Mouse (Mus musculus) monocyte, adult 2 months (primary cell): ENCODE data around the gene Trp53bp2.

Experiments used
- DNase-seq, 2 experiments: peaks; one replicate each; pipeline ENCODE4 v3.0.0; 2022; ENCODE audit warnings: low spot score in 2 of 2, low read depth in 1 of 2

The Trp53bp2 gene

DNA sequence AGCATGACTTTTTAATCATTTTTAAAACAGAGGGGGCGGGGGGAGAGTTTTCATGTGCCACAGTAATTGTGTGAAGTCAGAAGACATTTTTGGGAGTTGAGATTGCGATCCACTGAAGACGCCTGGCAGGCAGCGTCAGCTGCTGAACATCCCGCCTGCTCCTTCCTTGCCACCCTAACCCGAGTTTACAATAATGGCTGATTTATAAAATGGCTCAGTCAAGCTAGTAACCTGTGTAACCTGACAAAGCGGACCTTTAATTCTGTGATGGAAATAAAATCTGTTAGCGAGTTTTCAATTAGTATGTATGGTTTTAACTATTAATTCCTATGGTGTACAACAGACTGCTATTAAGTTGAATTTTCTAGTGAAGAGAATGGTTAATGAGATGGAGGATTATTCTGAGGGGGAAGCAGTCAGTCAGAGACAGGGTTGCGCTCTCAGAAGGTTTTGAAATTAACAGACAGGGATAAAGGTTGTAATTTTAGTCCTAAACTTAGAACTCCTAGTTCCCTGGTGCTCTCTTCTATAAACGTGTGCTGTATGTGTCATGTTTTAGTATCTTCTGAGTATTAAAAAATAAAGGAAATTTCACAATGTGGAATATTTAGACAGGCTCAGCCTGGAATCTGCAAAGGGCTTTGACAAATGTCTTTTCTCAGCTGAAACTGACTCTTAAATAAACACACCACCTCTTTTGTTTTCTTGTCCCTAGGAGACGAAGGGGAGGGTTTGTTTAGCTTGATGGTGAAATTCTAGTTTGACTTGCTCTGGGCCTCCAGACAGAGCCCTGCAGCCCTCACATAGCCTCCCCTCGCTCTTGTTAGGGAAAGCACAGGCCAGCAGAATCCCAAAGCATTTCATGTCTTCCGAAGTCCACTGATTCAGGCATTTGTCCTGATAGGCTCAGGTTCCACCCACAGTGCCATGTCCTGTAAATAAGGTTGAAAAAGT, 51.6 kb downstream of the Trp53bp2 start:
- DNase-seq = no peak

DNA sequence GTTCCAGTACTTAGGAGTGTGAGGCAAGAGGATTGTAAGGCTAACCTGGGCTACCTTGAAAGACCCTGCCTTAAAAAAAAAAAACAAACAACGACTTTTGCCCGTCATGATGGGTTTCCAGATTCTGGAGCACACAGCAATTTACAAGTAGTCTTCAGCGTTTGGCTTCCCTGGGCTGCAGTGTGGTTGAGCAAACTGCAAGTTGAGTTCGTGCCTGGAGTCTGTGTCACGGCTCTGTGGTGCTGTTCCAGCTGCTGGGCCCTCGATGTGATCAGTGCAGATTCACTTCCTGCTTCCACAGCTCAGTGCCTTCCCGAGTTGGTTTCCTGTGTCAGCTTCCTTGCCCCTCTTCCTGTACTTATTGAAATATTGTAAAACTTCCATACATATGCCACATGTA, 52.3 kb downstream of the Trp53bp2 start:
- DNase-seq = no peak

DNA sequence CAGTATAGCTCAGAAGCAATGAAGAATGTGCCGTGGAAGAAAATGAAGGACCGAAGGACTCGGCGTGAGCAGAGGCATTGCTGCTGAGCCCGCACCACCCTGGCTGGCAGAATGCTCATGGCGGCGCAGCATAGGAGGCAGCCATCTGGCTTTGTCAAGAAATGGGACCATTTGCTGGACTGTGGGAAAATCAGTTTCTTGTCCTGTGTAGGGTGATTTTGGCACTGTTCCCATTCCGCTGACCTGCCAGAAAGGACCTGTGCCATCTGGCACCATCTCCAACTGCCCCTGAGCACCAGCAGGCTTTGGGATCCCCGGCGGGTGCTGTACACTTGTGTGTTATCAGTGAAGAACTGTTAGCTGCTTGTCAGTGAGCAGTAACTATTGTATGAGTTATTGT, 52.8 kb downstream of the Trp53bp2 start:
- DNase-seq = no peak

DNA sequence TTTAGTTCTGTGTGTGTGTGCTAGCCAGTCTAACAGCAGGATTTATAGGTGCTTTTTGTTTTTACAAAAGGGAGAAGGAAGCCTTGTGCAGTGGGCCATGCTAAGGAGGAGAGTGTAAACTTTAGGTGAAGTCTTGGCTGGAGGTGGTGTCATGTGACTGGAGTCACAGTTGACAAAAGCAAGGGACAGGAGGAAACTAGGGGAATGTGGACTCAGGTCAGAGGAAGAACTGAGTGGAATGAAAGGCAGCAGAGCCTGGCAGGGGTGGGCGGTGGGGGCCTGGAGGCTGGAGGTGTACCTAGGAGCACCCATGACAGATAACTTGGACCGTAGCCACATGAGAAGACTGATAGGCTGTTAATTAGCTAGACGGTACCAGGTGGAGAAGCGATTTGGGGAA, 56.3 kb downstream of the Trp53bp2 start:
- no peak for DNase-seq

DNA sequence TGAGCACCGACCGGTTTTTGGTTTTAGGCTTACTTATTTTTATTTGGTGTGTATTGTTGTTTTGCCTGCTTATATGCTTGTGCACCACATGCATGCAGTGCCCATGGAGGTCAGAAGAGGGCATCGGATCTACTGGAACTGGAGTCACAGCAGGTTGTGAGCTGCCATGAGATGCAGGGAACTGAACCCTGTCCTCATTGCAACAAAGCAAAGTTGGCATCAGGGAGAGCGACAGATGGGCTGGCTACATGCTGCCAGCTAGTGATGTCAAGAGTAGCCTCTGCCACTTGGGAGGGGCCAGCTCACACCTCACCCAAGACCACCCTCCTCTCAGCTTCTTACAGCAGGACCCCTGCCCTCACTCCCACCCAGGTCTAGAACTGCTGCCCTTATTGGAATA, 57.0 kb downstream of the Trp53bp2 start:
- DNase-seq = no peak

DNA sequence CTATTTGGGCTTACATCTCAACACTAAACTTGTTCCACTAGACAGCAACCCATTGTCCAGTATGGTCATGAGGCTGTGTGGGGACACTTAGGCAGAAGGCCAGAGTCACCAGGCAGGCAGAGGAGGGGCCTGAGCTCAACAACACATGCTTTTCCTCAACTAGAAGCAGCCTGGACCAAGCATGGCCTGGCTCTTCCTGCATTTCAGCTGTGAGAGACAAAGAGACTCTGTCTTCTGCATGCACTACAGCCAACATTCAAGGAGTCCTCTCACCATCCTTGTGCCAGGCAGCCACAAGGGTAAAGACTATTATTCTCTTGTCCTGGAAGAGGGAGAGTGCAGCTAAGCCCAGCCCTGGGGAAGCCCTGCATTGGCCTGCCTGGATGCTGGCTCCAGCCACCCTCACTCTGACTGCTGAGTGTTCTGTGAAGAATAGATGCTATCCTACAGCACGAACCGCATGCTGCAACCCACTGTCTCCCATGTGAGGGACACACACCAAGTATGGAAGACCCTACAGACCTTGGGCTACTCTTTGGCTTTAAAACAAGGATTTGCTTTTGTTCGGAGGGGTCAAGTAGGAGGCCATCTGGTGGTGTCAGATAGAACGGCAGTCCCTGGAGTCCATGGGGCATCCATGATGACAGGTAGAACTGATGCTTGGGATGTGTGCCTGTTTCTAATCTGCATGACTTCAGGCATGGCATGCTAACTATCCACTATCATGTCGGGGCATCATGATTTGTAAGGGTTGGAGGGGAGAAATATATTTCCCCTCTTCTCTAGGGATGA, 66.2 kb downstream of the Trp53bp2 start:
- DNase-seq = no peak

DNA sequence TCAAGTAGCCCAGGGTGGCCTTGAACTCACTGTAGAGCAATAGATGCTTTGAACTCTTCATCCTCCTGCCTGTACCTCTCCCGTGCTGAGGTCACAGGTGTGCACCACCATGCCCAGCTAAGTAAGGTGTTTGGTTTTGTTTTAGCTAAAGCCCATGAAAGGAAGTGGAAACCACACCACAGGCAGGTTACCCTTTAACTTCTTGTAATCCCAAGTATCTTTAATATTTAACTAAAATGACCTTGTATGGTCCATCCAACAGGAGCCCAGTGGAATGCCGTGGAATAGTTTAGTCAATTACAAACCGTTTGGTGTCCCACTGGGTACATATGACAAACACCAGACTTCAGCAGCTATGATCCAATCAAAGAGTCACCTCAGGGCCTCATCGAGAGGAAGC, 70.0 kb downstream of the Trp53bp2 start:
- DNase-seq = no peak

DNA sequence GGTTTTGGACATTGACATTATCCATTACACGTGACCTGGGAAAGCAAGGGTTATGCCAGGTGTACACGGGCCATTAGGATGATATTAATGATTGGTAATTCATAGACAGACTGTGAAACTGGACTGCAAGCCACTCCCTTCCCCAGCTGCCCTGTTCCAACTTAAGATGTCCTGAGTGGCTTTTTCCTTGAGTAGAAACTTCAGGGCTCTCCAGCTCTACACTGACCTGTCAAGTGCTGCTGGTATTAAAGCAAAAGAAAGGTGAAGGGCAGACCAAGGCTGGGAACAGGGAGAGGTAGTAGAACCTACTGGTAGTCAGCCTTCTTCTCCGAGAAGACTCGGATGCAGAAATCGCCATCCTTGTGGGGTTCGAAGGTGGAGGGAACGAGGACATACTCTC, 72.2 kb downstream of the Trp53bp2 start:
- DNase-seq = no peak

DNA sequence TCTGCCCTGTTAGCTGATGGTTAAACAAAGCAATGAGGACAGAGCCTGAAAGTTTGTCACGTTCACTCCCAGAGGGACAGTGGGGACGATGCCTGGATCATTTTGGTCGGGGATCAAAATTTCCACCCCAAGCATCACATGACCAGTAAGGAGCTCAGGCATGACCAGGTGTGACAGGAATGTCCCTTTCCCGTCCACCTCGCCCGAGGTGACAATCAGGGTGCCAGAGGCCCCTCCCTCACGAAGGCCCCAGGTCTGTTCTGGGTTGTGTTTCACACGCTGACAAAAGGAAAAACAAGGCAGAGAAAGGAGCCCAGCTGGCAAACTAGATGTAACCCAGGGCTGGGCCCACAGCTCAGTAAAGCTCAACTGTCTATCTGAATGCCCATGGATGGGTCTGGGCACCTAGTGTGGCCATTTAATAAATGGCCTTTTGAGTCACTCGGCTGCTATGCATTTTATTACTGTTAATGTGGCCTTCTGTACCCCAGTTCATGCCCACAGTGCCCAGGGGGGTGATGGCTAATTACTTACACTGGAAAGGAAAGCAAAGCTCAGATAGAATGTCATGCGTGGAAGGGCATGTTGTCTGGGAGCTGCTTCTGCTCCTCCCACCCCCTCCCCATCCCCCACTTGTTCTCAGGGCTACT, 72.8 kb downstream of the Trp53bp2 start:
- no peak for DNase-seq

DNA sequence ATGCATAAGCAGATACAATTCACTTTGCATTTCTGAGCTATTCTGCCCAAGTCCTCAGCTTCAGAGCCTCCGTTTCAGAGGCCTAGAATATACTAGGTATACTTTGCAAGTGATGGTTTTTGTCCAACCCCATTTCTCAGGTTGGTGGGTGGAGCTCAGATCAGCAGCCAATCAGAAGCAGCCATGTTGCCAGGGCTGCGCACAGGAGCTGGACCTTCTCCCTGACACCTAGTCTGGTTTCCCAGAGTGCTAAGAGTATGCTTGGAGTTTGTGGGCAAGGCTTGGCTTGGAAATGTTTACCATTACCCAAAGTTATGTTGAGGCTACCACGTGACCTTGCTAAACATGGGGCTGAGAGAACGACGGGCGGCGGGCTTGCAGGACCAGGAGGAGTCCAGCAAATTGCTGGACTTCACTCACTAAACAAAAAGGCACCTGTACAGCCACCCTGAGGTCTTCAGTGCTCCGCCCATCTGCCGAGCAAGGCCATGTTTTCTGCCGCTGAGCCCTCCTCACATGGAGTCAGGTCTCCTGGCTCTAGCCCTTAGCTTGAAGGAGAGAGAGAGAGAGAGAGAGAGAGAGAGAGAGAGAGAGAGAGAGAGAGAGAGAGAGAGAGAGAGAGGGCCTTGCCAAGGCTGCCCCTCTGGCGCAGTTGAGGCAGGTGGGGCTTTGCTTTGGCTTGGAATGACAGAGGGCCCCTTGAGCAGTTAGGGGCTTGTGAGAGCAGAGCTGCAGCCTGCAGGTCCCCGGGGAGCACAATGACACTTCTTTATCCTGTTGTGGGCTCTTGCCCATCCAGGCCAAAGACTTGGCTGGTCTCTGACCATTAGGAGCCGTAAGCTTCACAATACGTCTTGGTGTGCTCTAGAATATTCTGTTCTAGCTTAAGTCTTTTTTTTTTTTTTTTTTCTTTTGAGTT, 74.3 kb downstream of the Trp53bp2 start:
- no peak for DNase-seq

DNA sequence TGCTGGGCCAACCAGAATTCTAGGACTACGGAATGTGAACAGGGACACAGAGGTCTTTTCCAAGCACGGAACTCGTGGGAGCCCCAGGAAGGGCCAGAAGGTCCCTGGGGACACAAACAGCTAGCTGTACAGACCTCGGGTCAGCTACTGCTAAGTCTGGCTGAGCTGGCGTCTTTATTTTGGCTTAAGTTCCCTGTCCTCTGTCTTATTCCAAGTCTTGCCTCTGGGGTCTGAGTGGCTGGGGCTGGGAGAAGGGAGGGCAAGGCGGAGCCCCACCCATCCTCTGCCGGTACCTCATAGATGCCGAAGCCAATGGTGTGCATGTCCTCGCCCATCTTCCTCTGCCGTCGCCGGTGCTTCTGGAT, 74.9 kb downstream of the Trp53bp2 start:
- DNase-seq = no peak

DNA sequence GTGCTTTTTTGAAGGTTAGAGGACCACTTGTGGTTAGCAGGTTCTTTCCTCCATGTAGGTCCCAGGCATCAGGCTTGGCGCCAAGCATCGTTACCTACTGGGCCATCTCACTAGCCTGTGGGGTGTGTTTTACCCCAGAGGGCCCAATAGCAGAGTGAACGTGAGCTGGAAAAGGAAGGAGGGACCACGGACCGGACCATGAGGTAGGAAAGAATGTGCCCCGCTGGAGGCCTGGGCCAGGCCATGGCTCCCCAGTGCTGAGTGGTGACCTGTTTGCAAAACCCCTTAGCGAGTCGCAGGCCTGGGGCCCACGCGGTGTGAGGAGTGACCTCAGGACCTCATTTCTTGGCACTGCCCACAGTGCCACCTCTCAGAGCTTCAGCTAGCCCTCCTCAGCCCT, 79.5 kb downstream of the Trp53bp2 start:
- no peak for DNase-seq

DNA sequence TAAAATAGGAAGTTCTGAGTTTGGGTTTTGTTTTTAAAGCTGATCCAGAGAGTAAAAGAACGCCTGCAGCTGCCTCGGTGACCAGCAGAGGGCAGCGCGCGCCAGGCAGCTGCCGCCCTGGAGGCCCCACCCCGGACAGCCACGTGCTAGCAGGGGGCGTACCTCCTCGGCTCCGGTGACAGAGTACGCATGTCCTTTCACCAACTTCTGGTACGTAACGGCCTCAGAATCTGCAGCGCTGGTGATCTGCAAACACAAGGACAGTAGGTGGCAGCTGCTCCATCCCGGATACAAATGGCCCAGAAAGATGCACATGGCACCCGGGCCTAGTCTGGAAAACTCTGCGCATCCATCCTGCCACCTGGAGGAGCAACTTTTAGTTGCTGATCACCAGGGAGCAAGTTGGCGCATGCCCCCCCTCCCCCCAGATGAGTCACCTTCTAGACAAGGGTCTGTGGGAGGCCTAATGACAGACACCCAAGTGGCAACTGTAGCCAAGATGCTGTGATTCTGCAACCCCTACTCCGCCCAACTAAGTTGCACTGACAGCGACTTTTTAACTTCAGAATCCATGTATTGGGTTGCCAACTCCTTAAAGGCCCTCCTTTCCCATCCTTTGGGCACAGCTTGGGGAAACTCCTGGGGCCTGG, 81.0 kb downstream of the Trp53bp2 start:
- peak; percentile 85 to 94 for DNase-seq

DNA sequence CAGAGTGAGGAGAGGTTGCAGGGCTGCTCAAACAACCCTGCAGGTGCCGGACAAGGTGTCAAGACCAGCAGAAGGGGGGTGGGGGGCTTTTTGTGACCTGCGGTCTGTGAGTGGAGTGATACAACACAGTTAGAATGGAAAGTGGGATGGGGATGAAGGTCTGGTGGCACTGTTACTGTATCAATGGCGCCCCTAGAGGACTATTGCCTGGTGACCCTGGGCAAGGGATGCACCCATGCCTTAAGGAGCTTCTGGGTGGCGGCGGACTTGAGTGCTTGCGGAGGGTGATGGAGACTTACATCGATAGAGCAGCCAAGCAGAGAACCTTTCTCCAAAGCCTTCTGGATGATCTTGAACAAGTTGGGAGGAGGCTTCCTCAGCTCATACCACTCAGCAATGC, 81.6 kb downstream of the Trp53bp2 start:
- no peak for DNase-seq

DNA sequence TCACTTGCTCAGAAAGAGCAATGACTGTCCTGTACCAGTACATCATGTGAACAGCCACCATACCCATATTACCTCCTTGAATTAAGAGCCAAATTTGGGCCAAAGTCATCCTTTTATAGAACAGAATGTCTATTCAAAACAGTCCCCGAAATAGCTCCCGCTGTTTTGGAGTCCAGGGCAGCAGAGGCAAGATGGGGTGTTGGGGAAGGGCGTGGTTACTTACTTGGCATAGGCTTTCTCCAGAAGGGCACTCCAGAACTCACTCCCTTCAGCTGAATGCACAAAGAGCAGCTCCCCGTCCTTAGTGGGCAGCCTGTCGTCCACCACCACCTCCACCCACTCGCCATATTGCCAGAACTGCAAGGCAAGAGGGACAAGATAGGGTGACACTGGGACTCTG, 82.9 kb downstream of the Trp53bp2 start:
- DNase-seq = no peak

DNA sequence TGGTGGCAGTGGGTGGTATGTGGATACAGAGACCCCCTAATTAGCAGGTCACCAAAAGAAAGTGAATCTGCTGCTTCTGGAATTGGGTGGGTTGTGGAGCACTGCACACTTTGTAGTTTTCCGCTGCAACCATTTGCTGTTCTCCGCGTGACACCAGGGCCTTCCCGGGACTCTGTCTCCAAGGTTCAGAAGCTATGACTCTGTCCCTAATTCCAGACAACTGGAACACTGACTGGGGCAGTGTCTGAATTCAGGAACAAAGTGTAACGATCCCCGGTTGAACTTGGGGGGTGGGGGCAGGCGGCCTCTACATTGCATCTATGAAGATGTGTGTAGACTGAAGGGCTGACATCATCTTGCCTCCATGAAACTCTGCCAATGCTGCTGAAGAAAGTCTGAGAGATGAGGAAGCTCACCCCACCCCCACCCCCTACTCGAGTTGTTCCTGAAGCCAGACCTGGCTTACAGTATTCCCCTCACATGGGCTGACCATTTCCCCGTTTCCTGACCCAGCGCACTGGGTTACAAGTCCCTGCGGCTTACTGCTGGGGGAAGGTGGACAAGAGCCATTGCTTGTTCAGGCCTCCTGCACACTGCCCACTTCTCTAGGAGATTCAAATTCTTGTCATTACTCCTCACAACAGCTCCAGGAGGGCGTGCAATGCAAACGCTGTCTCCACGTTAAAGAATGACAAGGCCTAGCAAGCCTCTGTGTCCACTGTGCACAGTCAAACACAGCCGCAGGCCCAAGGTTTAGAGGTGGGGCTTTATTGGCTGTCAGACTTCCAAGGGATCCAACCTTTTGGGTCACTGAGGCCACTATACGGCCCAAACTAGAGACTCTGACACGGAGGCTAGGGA, 85.5 kb downstream of the Trp53bp2 start:
- DNase-seq = no peak

DNA sequence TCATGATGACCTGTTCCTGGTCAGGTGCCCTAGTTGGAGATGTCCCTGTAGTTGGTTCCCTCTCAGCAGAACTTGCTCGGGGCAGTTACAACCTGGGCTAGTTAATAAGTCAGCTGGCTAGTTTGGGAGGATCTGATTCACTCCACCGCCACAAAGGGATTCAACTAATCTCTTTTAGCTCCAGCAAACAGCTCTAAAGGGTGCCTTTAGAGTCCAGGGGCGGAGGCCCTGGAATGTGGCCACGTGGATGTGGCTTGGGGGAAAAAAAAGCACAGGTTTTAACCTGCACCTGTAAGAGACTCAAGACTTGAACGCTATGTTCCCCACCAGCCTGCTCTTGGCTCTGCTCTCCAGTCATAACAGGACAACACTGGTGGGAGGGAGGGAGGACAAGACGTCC, 87.7 kb downstream of the Trp53bp2 start:
- no peak for DNase-seq

DNA sequence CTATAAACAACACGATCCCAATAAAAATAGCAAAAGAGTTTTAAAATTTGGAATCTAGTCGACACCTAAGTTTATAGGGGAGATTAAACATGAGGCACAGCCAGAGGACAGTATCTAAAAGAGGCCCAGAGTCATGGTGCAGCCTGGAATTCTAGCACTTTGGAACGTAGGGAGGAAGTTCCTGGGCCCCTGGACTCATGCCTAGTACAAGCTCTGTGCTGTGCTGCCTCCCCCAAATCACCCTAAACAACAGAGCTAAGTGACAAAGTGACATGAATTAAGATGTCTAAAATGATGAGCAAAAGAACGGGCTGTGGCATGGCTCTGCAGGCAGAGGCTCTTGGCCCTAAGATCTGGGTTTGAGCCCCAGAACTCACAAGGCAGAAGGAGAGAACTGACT, 88.8 kb downstream of the Trp53bp2 start:
- no peak for DNase-seq

DNA sequence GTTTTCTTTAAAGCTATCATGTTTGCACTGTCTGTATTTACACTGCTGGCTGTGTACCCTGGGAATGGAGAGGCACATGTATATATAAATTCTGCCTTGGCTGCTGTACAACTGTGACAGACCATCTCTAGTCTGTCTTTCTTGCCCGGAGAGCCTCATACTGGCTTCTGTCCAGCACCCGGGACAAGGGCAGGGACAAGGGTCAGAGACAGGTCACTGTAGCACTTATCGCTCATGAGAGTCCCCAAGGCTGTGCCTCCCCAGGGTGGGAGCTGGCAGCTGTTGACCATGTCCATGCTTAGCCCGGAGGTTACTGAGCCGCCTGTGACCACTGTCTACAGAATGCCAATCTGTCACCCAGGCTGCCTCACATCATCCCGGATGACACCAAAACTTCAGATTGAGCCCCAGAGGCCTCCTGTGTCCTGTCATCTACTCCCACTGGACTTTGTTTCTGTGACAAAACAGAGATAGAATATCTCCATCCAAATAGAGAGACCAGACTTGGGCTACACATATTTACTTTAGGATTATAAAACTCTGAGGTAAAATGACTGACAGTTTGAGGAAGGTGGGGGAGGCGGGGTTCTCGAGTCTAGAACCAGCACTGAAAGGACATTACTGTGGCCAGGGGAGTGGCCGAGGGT, 90.6 kb downstream of the Trp53bp2 start:
- no peak for DNase-seq
